Mouse (Mus musculus) heart, adult 2 months (tissue): ENCODE measurements around the gene Fgfr1op2. TPM values are rescaled to one million over a fixed set of nuclear protein-coding genes. Genes with fewer than 3 reads are reported as not detected.

Experiments
- DNase-seq, 2 experiments: peaks; one replicate each; pipeline ENCODE4 v3.0.0; 2021
- H3K27ac ChIP-seq: fragments of 200-600 bp; 2 replicates; pipeline ENCODE4 v1.8.1; 2022
- H3K27me3 ChIP-seq: fragments of 200-500 bp; 2 replicates; pipeline ENCODE4 v1.6.1; 2012; ENCODE audit warnings: mild to moderate bottlenecking, low read length, inconsistent platforms, mixed read lengths; ENCODE audit not compliant: control insufficient read depth, insufficient read depth
- H3K36me3 ChIP-seq: fragments of 200-500 bp; 2 replicates; pipeline ENCODE4 v1.6.1; 2012; ENCODE audit warnings: low read length, inconsistent platforms; ENCODE audit not compliant: control insufficient read depth, insufficient read depth
- H3K4me1 ChIP-seq: fragments of 200-500 bp; 2 replicates; pipeline ENCODE4 v1.6.1; 2011; ENCODE audit warnings: low read length; ENCODE audit not compliant: control insufficient read depth, insufficient read depth
- H3K4me3 ChIP-seq: fragments of 200-600 bp; 2 replicates; pipeline ENCODE4 v1.8.1; 2022
- H3K79me2 ChIP-seq: fragments of 200-500 bp; replicated peaks from 2 replicates; pipeline ENCODE4 v1.6.1; 2012; ENCODE audit warnings: mild to moderate bottlenecking, inconsistent platforms, low read length, moderate library complexity, mixed read lengths; ENCODE audit not compliant: control insufficient read depth, insufficient read depth
- H3K9ac ChIP-seq: fragments of 200-500 bp; 2 replicates; pipeline ENCODE4 v1.6.1; 2012; ENCODE audit warnings: low read depth, mild to moderate bottlenecking, control low read depth, inconsistent platforms, low read length, mixed read lengths
- CTCF ChIP-seq: fragments of 200-600 bp; IDR thresholded peaks from 2 replicates; pipeline ENCODE4 v1.8.1; 2022; ENCODE audit warnings: antibody characterized with exemption, mild to moderate bottlenecking, moderate library complexity
- EP300 ChIP-seq: fragments of 200-500 bp; IDR thresholded peaks from 2 replicates; pipeline ENCODE4 v1.6.1; 2011; ENCODE audit warnings: low read depth, low read length, control low read depth; ENCODE audit not compliant: insufficient read depth
- POLR2A ChIP-seq: fragments of 200-500 bp; IDR thresholded peaks from 2 replicates; pipeline ENCODE4 v1.6.1; 2011; ENCODE audit warnings: mild to moderate bottlenecking, low read depth, low read length, control low read depth; ENCODE audit not compliant: insufficient read depth
- WGBS: fragments of 180-500 bp; shearing (Covaris S2); methylation state at CpG from one replicate; pipeline ENCODE4 v1.1.7; 2018; 5-methylcytosine and 5-hydroxymethylcytosine counted together
- intact Hi-C: fragments of 180-260 bp; cut with DNase I; formaldehyde crosslinking; loops from one replicate; pipeline ENCODE4 v1.15.1; 2025
- polyA plus RNA-seq: library from polyadenylated mRNA; depleted of rRNA; stranded (reverse); fragments of >200 nt; gene quantifications from 2 replicates; pipeline ENCODE4 v1.2.3, GENCODE M21; 2012
- total RNA-seq, 2 experiments: library from RNA; stranded (reverse); gene quantifications; 2 replicates each; pipeline ENCODE4 v1.2.3; 2021

Fgfr1op2 gene
- total and polyA plus RNA-seq, 3 experiments = 31.3 to 72.2 (median 67.5) TPM

- H3K27ac ChIP-seq = no peak overlapping the region
- peaks cover 2% of the 10 kb centered on the region for H3K4me1 ChIP-seq
- H3K27me3 ChIP-seq = no peaks in the 10 kb centered on the region
- H3K4me3 ChIP-seq = no peak overlapping the region
- H3K79me2 ChIP-seq = no peaks in the 10 kb centered on the region
- 75% methylated on average over 3 of the region's 3 CpGs for WGBS
- no peak overlapping the region for H3K9ac ChIP-seq
- no peak for DNase-seq
- H3K36me3 ChIP-seq = no peaks in the 10 kb centered on the region
- no peak for TF ChIP-seq CTCF
- TF ChIP-seq EP300 = no peak
- TF ChIP-seq POLR2A = no peak
- intact Hi-C loops = no loop called here
Measured at GRCm38 (mm10) chr6:146628123-146628522, 51.1 kb downstream of the Fgfr1op2 start.

- no peak overlapping the region for H3K9ac ChIP-seq
- DNase-seq = no peak
- intact Hi-C loops = no loop called here
- WGBS = 65% methylated on average over 9 of the region's 9 CpGs
- no peaks in the 10 kb centered on the region for H3K27me3 ChIP-seq
- H3K4me3 ChIP-seq = no peak overlapping the region
- TF ChIP-seq CTCF = no peak
- TF ChIP-seq POLR2A = no peak
- TF ChIP-seq EP300 = no peak
- peaks cover 5% of the 10 kb centered on the region for H3K4me1 ChIP-seq
- H3K79me2 ChIP-seq = no peaks in the 10 kb centered on the region
- H3K27ac ChIP-seq = no peak overlapping the region
- no peaks in the 10 kb centered on the region for H3K36me3 ChIP-seq
Measured at GRCm38 (mm10) chr6:146629781-146630756, 53.1 kb downstream of the Fgfr1op2 start.

- H3K4me3 ChIP-seq = no peak overlapping the region
- no peak overlapping the region for H3K27ac ChIP-seq
- TF ChIP-seq CTCF = no peak
- no peak for DNase-seq
- WGBS = 69% methylated on average over 4 of the region's 4 CpGs
- H3K4me1 ChIP-seq = peaks cover 5% of the 10 kb centered on the region
- intact Hi-C loops = no loop called here
- H3K9ac ChIP-seq = no peak overlapping the region
- no peaks in the 10 kb centered on the region for H3K36me3 ChIP-seq
- H3K79me2 ChIP-seq = no peaks in the 10 kb centered on the region
- no peaks in the 10 kb centered on the region for H3K27me3 ChIP-seq
Measured at GRCm38 (mm10) chr6:146630961-146631360, 54.0 kb downstream of the Fgfr1op2 start.

DNA sequence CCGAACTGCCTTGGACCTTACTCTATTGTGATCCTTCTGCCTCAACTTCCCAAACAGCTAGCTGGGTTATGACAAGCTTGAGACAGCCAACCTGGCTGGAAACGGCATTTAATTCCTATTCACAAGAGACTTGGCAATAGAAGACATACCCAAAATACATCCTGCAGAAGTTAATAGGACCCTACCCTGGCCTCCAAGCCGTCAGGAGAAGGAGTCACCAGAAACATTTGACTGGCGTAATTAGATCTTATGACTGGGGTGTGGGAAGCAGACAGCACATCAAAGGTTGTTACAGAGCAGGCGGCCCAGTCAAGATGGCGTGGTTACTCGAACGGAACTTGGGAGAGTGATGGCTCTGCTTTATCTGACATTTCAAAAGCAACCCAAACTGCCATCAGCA lies 54.8 kb downstream of the Fgfr1op2 start:
- no peaks in the 10 kb centered on the region for H3K27me3 ChIP-seq
- H3K4me3 ChIP-seq = no peak overlapping the region
- no peak for DNase-seq
- 88% methylated on average over 8 of the region's 8 CpGs for WGBS
- no peak for TF ChIP-seq POLR2A
- TF ChIP-seq EP300 = no peak
- TF ChIP-seq CTCF = no peak
- H3K9ac ChIP-seq = no peak overlapping the region
- no peak overlapping the region for H3K27ac ChIP-seq
- H3K4me1 ChIP-seq = peaks cover 5% of the 10 kb centered on the region
- intact Hi-C loops = no loop called here
- H3K79me2 ChIP-seq = no peaks in the 10 kb centered on the region
- H3K36me3 ChIP-seq = no peaks in the 10 kb centered on the region

GRCm38 (mm10) chr6:146632403-146632802 lies 55.4 kb downstream of the Fgfr1op2 start:
- H3K27me3 ChIP-seq = no peaks in the 10 kb centered on the region
- H3K4me1 ChIP-seq = peaks cover 5% of the 10 kb centered on the region
- no peak overlapping the region for H3K27ac ChIP-seq
- no peaks in the 10 kb centered on the region for H3K36me3 ChIP-seq
- DNase-seq = no peak
- H3K79me2 ChIP-seq = no peaks in the 10 kb centered on the region
- 67% methylated on average over 9 of the region's 9 CpGs for WGBS
- intact Hi-C loops = no loop called here
- H3K4me3 ChIP-seq = no peak overlapping the region
- no peak overlapping the region for H3K9ac ChIP-seq
- TF ChIP-seq EP300 (no peak), CTCF (no peak), POLR2A (no peak)

GRCm38 (mm10) chr6:146633097-146633496 lies 56.1 kb downstream of the Fgfr1op2 start:
- 61% methylated on average over 8 of the region's 8 CpGs for WGBS
- Histone ChIP-seq H3K79me2 (no peaks in the 10 kb centered on the region), H3K36me3 (no peaks in the 10 kb centered on the region), H3K9ac (peak overlapping the region; percentile 40; the same call in 1 of the 2 replicates), H3K27me3 (no peaks in the 10 kb centered on the region), H3K4me3 (no peak overlapping the region; the same call in 1 of the 2 replicates), H3K4me1 (peaks cover 5% of the 10 kb centered on the region), H3K27ac (0 out of 2 replicates have a peak overlapping the region, but pooled peaks have one; percentile 10)
- TF ChIP-seq CTCF = no peak
- TF ChIP-seq EP300 = no peak
- no peak for TF ChIP-seq POLR2A
- DNase-seq = no peak
- intact Hi-C loops = no loop called here
